Mouse (Mus musculus) myocyte (in vitro differentiated cells): Measurements from ENCODE around the gene Chd9.

Experiments
- CEBPB ChIP-seq: IDR thresholded peaks from 2 replicates; pipeline ENCODE4 v1.6.1; 2011; ENCODE audit warnings: mild to moderate bottlenecking, moderate library complexity; ENCODE audit not compliant: poor library complexity, insufficient read depth, severe bottlenecking
- MYOG ChIP-seq, 3 experiments: IDR thresholded peaks; one replicate each; pipeline ENCODE4 v1.6.1; 2011; ENCODE audit warnings: control low read depth in 2 of 3, low read depth in 2 of 3, mild to moderate bottlenecking in 2 of 3; ENCODE audit not compliant: insufficient read length in 2 of 3, control insufficient read depth in 1 of 3, insufficient read depth in 1 of 3

- no peak for TF ChIP-seq CEBPB
- TF ChIP-seq MYOG (IDR thresholded peaks at IDR 0.05; ENCODE audit: control insufficient read depth in 1 of 3, insufficient read depth in 1 of 3, insufficient read length in 2 of 3, low read depth in 2 of 3) = no peak
Observed at GRCm38 (mm10) chr8:90936840-90937239, 108.7 kb downstream of the Chd9 start.
